Mouse (Mus musculus) neural tube, embryonic 14.5 days (tissue): ENCODE data around the gene Tesc. TPM values are rescaled to one million over a fixed set of nuclear protein-coding genes. Genes with fewer than 3 reads are reported as not detected.

Experiments used
- ATAC-seq: fragments of 200-750 bp; cut with Nextera tagmentation; 2 replicates; pipeline ENCODE4 v1.8.0; 2017; ENCODE audit warnings: low read depth, mild to moderate bottlenecking, moderate TSS enrichment, moderate library complexity
- H3K27ac ChIP-seq: fragments of 300-500 bp; sonication (generic); 2 replicates; pipeline ENCODE4 v1.5.1; 2014; ENCODE audit warnings: low read depth, mild to moderate bottlenecking, control low read depth, low read length, moderate library complexity, mixed read lengths
- H3K27me3 ChIP-seq: fragments of 300-500 bp; sonication (generic); 2 replicates; pipeline ENCODE4 v1.6.1; 2014; ENCODE audit warnings: low read length; ENCODE audit not compliant: control insufficient read depth, insufficient read depth
- H3K36me3 ChIP-seq: fragments of 300-500 bp; sonication (generic); 2 replicates; pipeline ENCODE4 v1.6.1; 2014; ENCODE audit warnings: low read length, mixed read lengths; ENCODE audit not compliant: control insufficient read depth, insufficient read depth
- H3K4me1 ChIP-seq: fragments of 300-500 bp; sonication (generic); 2 replicates; pipeline ENCODE4 v1.6.1; 2014; ENCODE audit warnings: low read length; ENCODE audit not compliant: control insufficient read depth, insufficient read depth
- H3K4me2 ChIP-seq: fragments of 300-500 bp; sonication (generic); 2 replicates; pipeline ENCODE4 v1.6.1; 2014; ENCODE audit warnings: mild to moderate bottlenecking, low read depth, low read length, control low read depth
- H3K4me3 ChIP-seq: fragments of 300-500 bp; sonication (generic); 2 replicates; pipeline ENCODE4 v1.5.1; 2014; ENCODE audit warnings: low read depth, low read length, control low read depth, mixed read lengths
- H3K9ac ChIP-seq: fragments of 300-500 bp; sonication (generic); replicated peaks from 2 replicates; pipeline ENCODE4 v1.6.1; 2014; ENCODE audit warnings: low read depth, mild to moderate bottlenecking, control low read depth, low read length, mixed read lengths
- H3K9me3 ChIP-seq: fragments of 300-500 bp; sonication (generic); 2 replicates; pipeline ENCODE4 v1.6.1; 2016; ENCODE audit warnings: low read length; ENCODE audit not compliant: control insufficient read depth
- WGBS: fragments of 180-500 bp; shearing (Covaris S2); extraction: QIAGEN DNeasy Blood & Tissue Kit; methylation state at CpG from one replicate; pipeline ENCODE4 v1.1.7; 2014; 5-methylcytosine and 5-hydroxymethylcytosine counted together
- polyA plus RNA-seq: library from polyadenylated mRNA; unstranded; fragments of >200 nt; fragmentation: Nextera tagmentation; extraction: Ambion mirVana; gene quantifications from 2 replicates; pipeline ENCODE4 v1.2.1, GENCODE M21; 2014

Gene Tesc
- polyA plus RNA-seq, 1 experiment from 2014 or later = 2.2 TPM

GRCm38 (mm10) chr5:118039241-118039668 is 11.7 kb downstream of the Tesc start:
- Histone ChIP-seq H3K9ac (no peak overlapping the region), H3K36me3 (no peaks in the 10 kb centered on the region)

GRCm38 (mm10) chr5:118042599-118042998 is 15.1 kb downstream of the Tesc start:
- WGBS = 82% methylated on average over 6 of the region's 6 CpGs
- H3K9ac ChIP-seq = no peak overlapping the region
- no peaks in the 10 kb centered on the region for H3K36me3 ChIP-seq
- no peak for ATAC-seq
- H3K9me3 ChIP-seq = no peaks in the 10 kb centered on the region
- H3K4me3 ChIP-seq = no peak overlapping the region
- H3K4me1 ChIP-seq = peaks cover 4% of the 10 kb centered on the region; the same call in 1 of the 2 replicates
- no peak overlapping the region for H3K27ac ChIP-seq
- H3K4me2 ChIP-seq = no peak overlapping the region
- H3K27me3 ChIP-seq = no peaks in the 10 kb centered on the region

More at GRCm38 (mm10) chr5:118039241-118039668, 11.7 kb downstream of the Tesc start:
- ATAC-seq = no peak
- Histone ChIP-seq H3K9me3 (no peaks in the 10 kb centered on the region), H3K27me3 (no peaks in the 10 kb centered on the region), H3K4me3 (no peak overlapping the region), H3K4me2 (no peak overlapping the region), H3K4me1 (peaks cover 8% of the 10 kb centered on the region; the same call in 1 of the 2 replicates), H3K27ac (no peak overlapping the region)
- WGBS = 38% methylated on average over 12 of the region's 12 CpGs

- no peaks in the 10 kb centered on the region for H3K27me3 ChIP-seq
- H3K9me3 ChIP-seq = no peaks in the 10 kb centered on the region
- H3K9ac ChIP-seq = no peak overlapping the region
- no peak overlapping the region for H3K4me3 ChIP-seq
- no peak overlapping the region for H3K27ac ChIP-seq
- 91% methylated on average over 4 of the region's 4 CpGs for whole genome bisulfite sequencing
- no peaks in the 10 kb centered on the region for H3K36me3 ChIP-seq
- no peaks in the 10 kb centered on the region for H3K4me1 ChIP-seq
- H3K4me2 ChIP-seq = no peak overlapping the region
- no peak for ATAC-seq
These were observed 16.2 kb downstream of the Tesc start for GRCm38 (mm10) chr5:118043761-118044160.

GRCm38 (mm10) chr5:118044907-118045306 is 17.4 kb downstream of the Tesc start:
- no peaks in the 10 kb centered on the region for H3K36me3 ChIP-seq
- H3K27ac ChIP-seq = no peak overlapping the region
- no peak overlapping the region for H3K4me3 ChIP-seq

GRCm38 (mm10) chr5:118045385-118045784 is 17.8 kb downstream of the Tesc start:
- ATAC-seq = no peak
- Histone ChIP-seq H3K4me1 (no peaks in the 10 kb centered on the region), H3K4me3 (no peak overlapping the region), H3K27ac (no peak overlapping the region), H3K27me3 (no peaks in the 10 kb centered on the region), H3K9me3 (no peaks in the 10 kb centered on the region), H3K9ac (no peak overlapping the region), H3K4me2 (no peak overlapping the region), H3K36me3 (no peaks in the 10 kb centered on the region)
- WGBS = 93% methylated on average over 9 of the region's 9 CpGs

More at GRCm38 (mm10) chr5:118044907-118045306, 17.4 kb downstream of the Tesc start:
- Histone ChIP-seq H3K4me2 (no peak overlapping the region), H3K27me3 (no peaks in the 10 kb centered on the region), H3K9ac (no peak overlapping the region), H3K9me3 (no peaks in the 10 kb centered on the region), H3K4me1 (no peaks in the 10 kb centered on the region)
- ATAC-seq = no peak
- 82% methylated on average over 6 of the region's 6 CpGs for WGBS

- H3K9ac ChIP-seq = no peak overlapping the region
- no peaks in the 10 kb centered on the region for H3K4me1 ChIP-seq
- H3K4me3 ChIP-seq = no peak overlapping the region
- ATAC-seq = no peak
- H3K9me3 ChIP-seq = no peaks in the 10 kb centered on the region
- WGBS = 89% methylated on average over 14 of the region's 14 CpGs
- no peaks in the 10 kb centered on the region for H3K36me3 ChIP-seq
- H3K4me2 ChIP-seq = no peak overlapping the region
- H3K27me3 ChIP-seq = no peaks in the 10 kb centered on the region
- no peak overlapping the region for H3K27ac ChIP-seq
These were observed 19.7 kb downstream of the Tesc start for GRCm38 (mm10) chr5:118047091-118047757.

GRCm38 (mm10) chr5:118048412-118048811 is 20.9 kb downstream of the Tesc start:
- Histone ChIP-seq H3K4me2 (no peak overlapping the region), H3K4me3 (no peak overlapping the region), H3K9ac (no peak overlapping the region), H3K9me3 (no peaks in the 10 kb centered on the region), H3K4me1 (no peaks in the 10 kb centered on the region), H3K36me3 (no peaks in the 10 kb centered on the region), H3K27ac (no peak overlapping the region), H3K27me3 (no peaks in the 10 kb centered on the region)
- 87% methylated on average over 4 of the region's 4 CpGs for WGBS
- ATAC-seq = no peak

GRCm38 (mm10) chr5:118048928-118049327 is 21.4 kb downstream of the Tesc start:
- Histone ChIP-seq H3K9me3 (no peaks in the 10 kb centered on the region), H3K4me1 (no peaks in the 10 kb centered on the region), H3K4me2 (no peak overlapping the region), H3K4me3 (no peak overlapping the region), H3K9ac (no peak overlapping the region), H3K36me3 (no peaks in the 10 kb centered on the region), H3K27ac (no peak overlapping the region), H3K27me3 (no peaks in the 10 kb centered on the region)
- WGBS = 87% methylated on average over 5 of the region's 5 CpGs
- ATAC-seq = no peak

GRCm38 (mm10) chr5:118050743-118051142 is 23.2 kb downstream of the Tesc start:
- 79% methylated on average over 4 of the region's 4 CpGs for WGBS

More at GRCm38 (mm10) chr5:118050743-118051142, 23.2 kb downstream of the Tesc start:
- Histone ChIP-seq H3K9me3 (no peaks in the 10 kb centered on the region), H3K9ac (no peak overlapping the region), H3K4me3 (no peak overlapping the region), H3K4me1 (no peaks in the 10 kb centered on the region), H3K27ac (no peak overlapping the region), H3K36me3 (no peaks in the 10 kb centered on the region), H3K4me2 (no peak overlapping the region), H3K27me3 (no peaks in the 10 kb centered on the region)
- no peak for ATAC-seq
